Comparison of ENCODE assay signal across 9 mouse cellular contexts in genomic region chr11:105293901-105294494, GRCm38 (mm10). TPM values are rescaled to one million over a fixed set of nuclear protein-coding genes. Genes with fewer than 3 reads are reported as not detected.
DNase-seq lines count a peak whose midpoint lies in the region; ATAC-seq and TF ChIP-seq lines count a peak whose summit lies in the region.
"Had no signal": no experiment of that assay in that cellular context is flagged by ENCODE, and none has a peak within 500 bp of the region (broad histone marks: within the 10 kb centered on the region; RNA-seq: fewer than 3 reads in every experiment).

No protein-coding gene starts in this region.

- no peak for DNase-seq in liver, embryonic 11.5 days (ENCODE audit: low spot score)
- DNase-seq in liver = no peak
- DNase-seq in forebrain, postnatal 0 days = no peak
- peak; percentile 46 for DNase-seq in kidney, postnatal 10 days
- DNase-seq in adrenal gland, postnatal 36 days = no peak
- DNase-seq in thymus, postnatal 14 days = no peak
- no peak for DNase-seq in ovary, adult 18-20 months (ENCODE audit: low spot score)

- peaks cover 3% of the 10 kb centered on the region; the same call in 1 of the 2 replicates for H3K36me3 ChIP-seq in liver, embryonic 11.5 days (ENCODE audit: control insufficient read depth, insufficient read depth, low read length)
- H3K36me3 ChIP-seq in forebrain, postnatal 0 days (ENCODE audit: insufficient read depth) = 0 out of 2 replicates have a peak, but pooled peaks cover 2% of the 10 kb centered on the region
- H3K36me3 ChIP-seq in neural tube, embryonic 15.5 days = 0 out of 2 replicates have a peak, but pooled peaks cover 7% of the 10 kb centered on the region

- TF ChIP-seq CTCF in forebrain, postnatal 0 days (IDR thresholded peaks at IDR 0.05; ENCODE audit: low read depth) = no peak

- peaks cover 42% of the 10 kb centered on the region for H3K27me3 ChIP-seq in liver, embryonic 11.5 days (replicated peaks; ENCODE audit: control insufficient read depth, insufficient read depth, low read length)
- no peaks in the 10 kb centered on the region for H3K27me3 ChIP-seq in forebrain, postnatal 0 days (ENCODE audit: insufficient read depth, low read length)
- peaks cover 18% of the 10 kb centered on the region for H3K27me3 ChIP-seq in neural tube, embryonic 15.5 days (replicated peaks)

- WGBS in liver, embryonic 11.5 days = 15% methylated on average over 9 of the region's 9 CpGs
- 14% methylated on average over 9 of the region's 9 CpGs for WGBS in forebrain, postnatal 0 days
- 8% methylated on average over 9 of the region's 9 CpGs for WGBS in neural tube, embryonic 15.5 days

- peak overlapping the region; percentile 56 for H3K4me3 ChIP-seq in liver, embryonic 11.5 days (ENCODE audit: low read depth, low read length)
- no peak overlapping the region for H3K4me3 ChIP-seq in forebrain, postnatal 0 days (ENCODE audit: low read depth, low read length)
- peak overlapping the region; percentile 47 for H3K4me3 ChIP-seq in neural tube, embryonic 15.5 days (replicated peaks)

- no peaks in the 10 kb centered on the region for H3K9me3 ChIP-seq in liver, embryonic 11.5 days (ENCODE audit: control insufficient read depth, low read length)
- no peaks in the 10 kb centered on the region for H3K9me3 ChIP-seq in forebrain, postnatal 0 days (ENCODE audit: low read length)
- H3K9me3 ChIP-seq in neural tube, embryonic 15.5 days (replicated peaks) = no peaks in the 10 kb centered on the region
- H3K9me3 ChIP-seq: G1E had no signal

- peak overlapping the region; percentile 70 for H3K4me2 ChIP-seq in liver, embryonic 11.5 days
- peak overlapping the region; percentile 99; the same call in 1 of the 2 replicates for H3K4me2 ChIP-seq in forebrain, postnatal 0 days (ENCODE audit: low read depth)
- H3K4me2 ChIP-seq in neural tube, embryonic 15.5 days = peak overlapping the region; percentile 91

- peaks cover 10% of the 10 kb centered on the region for H3K4me1 ChIP-seq in liver, embryonic 11.5 days (replicated peaks; ENCODE audit: control insufficient read depth, insufficient read depth, low read length)
- H3K4me1 ChIP-seq in forebrain, postnatal 0 days (ENCODE audit: insufficient read depth) = no peaks in the 10 kb centered on the region
- H3K4me1 ChIP-seq in neural tube, embryonic 15.5 days = peaks cover 34% of the 10 kb centered on the region

- H3K27ac ChIP-seq in liver, embryonic 11.5 days (ENCODE audit: low read depth, low read length) = no peak overlapping the region
- H3K27ac ChIP-seq in forebrain, postnatal 0 days (ENCODE audit: low read depth, low read length) = no peak overlapping the region
- peak overlapping the region; percentile 41; the same call in 1 of the 2 replicates for H3K27ac ChIP-seq in neural tube, embryonic 15.5 days (replicated peaks)

- no peak overlapping the region for H3K9ac ChIP-seq in liver, embryonic 11.5 days (ENCODE audit: low read depth, low read length)
- H3K9ac ChIP-seq in forebrain, postnatal 0 days = no peak overlapping the region
- H3K9ac ChIP-seq in neural tube, embryonic 15.5 days (replicated peaks) = no peak overlapping the region

- no peak for ATAC-seq in liver, embryonic 11.5 days (replicated peaks; ENCODE audit: low FRiP score)
- no peak for ATAC-seq in forebrain, postnatal 0 days
- ATAC-seq in neural tube, embryonic 15.5 days (ENCODE audit: low FRiP score) = no peak

RNA-seq across cellular contexts. Expression of gene Mrc2, which starts 1.6 kb away (rescaled TPM):
- polyA plus RNA-seq in liver, embryonic 11.5 days (2014; fragmentation: Nextera tagmentation; extraction: Ambion mirVana) = 3.3 and 4.8 TPM in 2 replicates
- total RNA-seq in forebrain, postnatal 0 days (2014; rRNA removed) = 8.2 and 13.2 TPM in 2 replicates
- polyA plus RNA-seq in forebrain, postnatal 0 days (2015; fragmentation: Nextera tagmentation; extraction: Ambion mirVana) = 2.3 and 2.4 TPM in 2 replicates
- polyA plus RNA-seq in neural tube, embryonic 15.5 days (2015; fragmentation: Nextera tagmentation; extraction: Ambion mirVana) = 5.1 and 6.6 TPM in 2 replicates
- total RNA-seq in adrenal gland, postnatal 36 days (2021) = 10 to 100 TPM; 24.7 to 28.3 TPM
- polyA plus RNA-seq: G1E had no signal
